In the genomic region with DNA sequence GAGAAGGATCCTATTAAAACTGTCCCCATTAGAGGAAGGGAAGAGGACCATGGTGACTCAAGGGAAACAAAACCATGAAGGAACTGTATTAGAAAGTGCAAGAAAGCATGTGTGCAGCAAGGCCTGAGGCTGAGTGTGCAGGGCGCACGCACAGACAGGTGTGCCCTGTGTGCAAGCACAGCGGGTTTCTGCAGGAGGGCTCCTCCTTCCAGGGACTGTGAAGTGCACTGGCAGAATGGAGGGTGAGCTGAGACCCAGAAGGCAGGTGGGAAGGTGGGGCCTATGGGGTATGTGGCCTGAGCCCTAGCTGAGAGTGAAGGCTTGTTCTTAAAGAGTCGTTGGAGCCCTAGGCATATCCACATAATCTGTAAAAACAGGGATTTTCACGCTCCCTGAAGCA, we compare ENCODE assay signal across 9 mouse cellular contexts. TPM values are rescaled to one million over a fixed set of nuclear protein-coding genes. Genes with fewer than 3 reads are reported as not detected.
DNase-seq lines count a peak whose midpoint lies in the region; ATAC-seq and TF ChIP-seq lines count a peak whose summit lies in the region.
"Had no signal": no experiment of that assay in that cellular context is flagged by ENCODE, and none has a peak within 500 bp of the region (broad histone marks: within the 10 kb centered on the region; RNA-seq: fewer than 3 reads in every experiment).

No protein-coding gene starts in this region.

- H3K36me3 ChIP-seq in heart, embryonic 11.5 days (ENCODE audit: control insufficient read depth, insufficient read depth, low read length): no peaks in the 10 kb centered on the region
- H3K36me3 ChIP-seq in ES-Bruce4 (ENCODE audit: control insufficient read depth, insufficient read depth, low read length, poor library complexity, severe bottlenecking): no peaks in the 10 kb centered on the region
- no peaks in the 10 kb centered on the region for H3K36me3 ChIP-seq in hindbrain, embryonic 15.5 days
- H3K36me3 ChIP-seq in midbrain, embryonic 14.5 days (ENCODE audit: control insufficient read depth, insufficient read depth, low read length): peaks cover 11% of the 10 kb centered on the region

- TF ChIP-seq CTCF in ES-Bruce4 (IDR thresholded peaks at IDR 0.05; ENCODE audit: low read depth, low read length): no peak

- ATAC-seq in heart, embryonic 11.5 days (replicated peaks; ENCODE audit: insufficient number of reproducible peaks, low FRiP score, low TSS enrichment): no peak
- no peak for ATAC-seq in hindbrain, embryonic 15.5 days (ENCODE audit: low FRiP score, low read depth)
- no peak for ATAC-seq in midbrain, embryonic 14.5 days (ENCODE audit: low FRiP score, low TSS enrichment)

- no peaks in the 10 kb centered on the region for H3K9me3 ChIP-seq in heart, embryonic 11.5 days (replicated peaks; ENCODE audit: control insufficient read depth, low read length)
- no peaks in the 10 kb centered on the region for H3K9me3 ChIP-seq in ES-Bruce4 (replicated peaks; ENCODE audit: control insufficient read depth, insufficient read depth, low read length, poor library complexity, severe bottlenecking)
- no peaks in the 10 kb centered on the region for H3K9me3 ChIP-seq in hindbrain, embryonic 15.5 days
- no peaks in the 10 kb centered on the region for H3K9me3 ChIP-seq in midbrain, embryonic 14.5 days (ENCODE audit: control insufficient read depth, low read length)

- H3K27ac ChIP-seq in heart, embryonic 11.5 days (ENCODE audit: low read depth, low read length): no peak overlapping the region
- no peak overlapping the region for H3K27ac ChIP-seq in ES-Bruce4 (ENCODE audit: insufficient read depth, low read length)
- peak overlapping the region; percentile 91; the same call in 1 of the 2 replicates for H3K27ac ChIP-seq in hindbrain, embryonic 15.5 days (replicated peaks)
- H3K27ac ChIP-seq in midbrain, embryonic 14.5 days (replicated peaks; ENCODE audit: low read depth, low read length): 0 out of 2 replicates have a peak overlapping the region, but pooled peaks have one; percentile 20

- no peak for TF ChIP-seq POLR2A in ES-Bruce4 (IDR thresholded peaks at IDR 0.05; ENCODE audit: insufficient read depth, low read length)

- peak overlapping the region; percentile 24; the same call in 1 of the 2 replicates for H3K9ac ChIP-seq in heart, embryonic 11.5 days (ENCODE audit: low read depth, low read length)
- peak overlapping the region; percentile 97 for H3K9ac ChIP-seq in ES-Bruce4 (ENCODE audit: low read depth, poor library complexity, severe bottlenecking)
- H3K9ac ChIP-seq in hindbrain, embryonic 15.5 days: peak overlapping the region; percentile 95
- peak overlapping the region; percentile 93; the same call in 1 of the 2 replicates for H3K9ac ChIP-seq in midbrain, embryonic 14.5 days (replicated peaks; ENCODE audit: low read length)

- peaks cover 22% of the 10 kb centered on the region for H3K4me1 ChIP-seq in heart, embryonic 11.5 days (ENCODE audit: control insufficient read depth, insufficient read depth, low read length)
- H3K4me1 ChIP-seq in ES-Bruce4 (ENCODE audit: control insufficient read depth, insufficient read depth, low read length): peaks cover 20% of the 10 kb centered on the region
- peaks cover 45% of the 10 kb centered on the region for H3K4me1 ChIP-seq in hindbrain, embryonic 15.5 days (replicated peaks)
- peaks cover 20% of the 10 kb centered on the region for H3K4me1 ChIP-seq in midbrain, embryonic 14.5 days (ENCODE audit: control insufficient read depth, insufficient read depth, low read length)

- no peak for DNase-seq in heart, adult 8-10 months (ENCODE audit: low spot score)
- no peak for DNase-seq in midbrain, embryonic 14.5 days
- DNase-seq in B cell, adult 2 months: no peak
- no peak for DNase-seq in cerebellum, adult 11 months
- no peak for DNase-seq in testis, postnatal 10 days (ENCODE audit: low spot score)

- peak overlapping the region; percentile 94; the same call in 1 of the 2 replicates for H3K4me3 ChIP-seq in heart, embryonic 11.5 days (ENCODE audit: low read depth, low read length)
- peak overlapping the region; percentile 0 for H3K4me3 ChIP-seq in ES-Bruce4 (ENCODE audit: low read depth, low read length)
- H3K4me3 ChIP-seq in hindbrain, embryonic 15.5 days: peak overlapping the region; percentile 83
- peak overlapping the region; percentile 88 for H3K4me3 ChIP-seq in midbrain, embryonic 14.5 days (replicated peaks; ENCODE audit: low read depth, low read length)

- no peak for TF ChIP-seq EP300 in ES-Bruce4 (IDR thresholded peaks at IDR 0.05; ENCODE audit: insufficient read depth, low read depth, low read length)

- H3K27me3 ChIP-seq in heart, embryonic 11.5 days (ENCODE audit: control insufficient read depth, insufficient read depth, low read length): no peaks in the 10 kb centered on the region
- H3K27me3 ChIP-seq in ES-Bruce4 (ENCODE audit: control insufficient read depth, insufficient read depth, low read length, poor library complexity, severe bottlenecking): no peaks in the 10 kb centered on the region
- H3K27me3 ChIP-seq in hindbrain, embryonic 15.5 days: no peaks in the 10 kb centered on the region
- H3K27me3 ChIP-seq in midbrain, embryonic 14.5 days (ENCODE audit: control insufficient read depth, insufficient read depth, low read length): no peaks in the 10 kb centered on the region

- 56% methylated on average over 5 of the region's 5 CpGs for WGBS in heart, embryonic 11.5 days (ENCODE audit: insufficient replicate concordance)
- 40% methylated on average over 5 of the region's 5 CpGs for WGBS in hindbrain, embryonic 15.5 days
- 35% methylated on average over 5 of the region's 5 CpGs for WGBS in midbrain, embryonic 14.5 days

- peak overlapping the region; percentile 83 for H3K4me2 ChIP-seq in heart, embryonic 11.5 days
- peak overlapping the region; percentile 92 for H3K4me2 ChIP-seq in hindbrain, embryonic 15.5 days
- H3K4me2 ChIP-seq in midbrain, embryonic 14.5 days (ENCODE audit: low read length): peak overlapping the region; percentile 85

RNA-seq across cellular contexts. Expression of a gene that starts 1.9 kb away (rescaled TPM):
- polyA plus RNA-seq in heart, embryonic 11.5 days (2014; fragmentation: Nextera tagmentation; extraction: Ambion mirVana): 24.5 and 26.9 TPM in 2 replicates
- 1 to 10 TPM; 3.6 to 6.8 (median 4.6) TPM for total RNA-seq in heart, adult 8-10 months (2022)
- polyA plus RNA-seq in ES-Bruce4 (2011; ENCODE audit: insufficient read depth, insufficient read length, low read depth, missing spikeins): 194 and 216 TPM in 2 replicates
- 80.0 and 86.3 TPM in 2 replicates for polyA plus RNA-seq in hindbrain, embryonic 15.5 days (2015; fragmentation: Nextera tagmentation; extraction: Ambion mirVana)
- polyA plus RNA-seq in midbrain, embryonic 14.5 days (2014; fragmentation: Nextera tagmentation; extraction: Ambion mirVana): 69.5 and 73.4 TPM in 2 replicates
- total RNA-seq: monocyte, adult 5-6 weeks had no signal

Comparison
In these comparisons a context has a peak if more than half of its experiments do, and no peak if none do; other contexts are left out.
1. H3K27ac ChIP-seq: peak in hindbrain, embryonic 15.5 days (single experiment) and midbrain, embryonic 14.5 days (single experiment); none in heart, embryonic 11.5 days (single experiment) and ES-Bruce4 (single experiment).
2. H3K4me3 ChIP-seq: peak in every context shown above with its lines; median percentile 94 in heart, embryonic 11.5 days; 88 in midbrain, embryonic 14.5 days; 83 in hindbrain, embryonic 15.5 days; 0 in ES-Bruce4.
3. H3K9ac ChIP-seq: peak in every context shown above with its lines; median percentile 97 in ES-Bruce4; 95 in hindbrain, embryonic 15.5 days; 93 in midbrain, embryonic 14.5 days; 24 in heart, embryonic 11.5 days.
4. Peak in every context shown above with its lines, with median percentiles within 50 percentile points of each other: H3K4me2 ChIP-seq.